Mouse (Mus musculus) forebrain, embryonic 13.5 days (tissue): ENCODE data around the gene Kirrel. TPM values are rescaled to one million over a fixed set of nuclear protein-coding genes. Genes with fewer than 3 reads are reported as not detected.

ENCODE experiments used
- ATAC-seq: fragments of 200-750 bp; cut with Nextera tagmentation; 2 replicates; pipeline ENCODE4 v1.8.0; 2017
- H3K27ac ChIP-seq: fragments of 300-500 bp; sonication (generic); 2 replicates; pipeline ENCODE4 v1.5.1; 2015; ENCODE audit warnings: inconsistent platforms, mild to moderate bottlenecking, moderate library complexity
- H3K27me3 ChIP-seq: fragments of 300-500 bp; sonication (generic); 2 replicates; pipeline ENCODE4 v1.6.1; 2015; ENCODE audit warnings: mild to moderate bottlenecking, inconsistent platforms
- H3K36me3 ChIP-seq: fragments of 300-500 bp; sonication (generic); 2 replicates; pipeline ENCODE4 v1.6.1; 2015; ENCODE audit warnings: mild to moderate bottlenecking, inconsistent platforms; ENCODE audit not compliant: poor library complexity, severe bottlenecking
- H3K4me1 ChIP-seq: fragments of 300-500 bp; sonication (generic); 2 replicates; pipeline ENCODE4 v1.6.1; 2015; ENCODE audit warnings: inconsistent platforms
- H3K4me2 ChIP-seq: fragments of 300-500 bp; sonication (generic); 2 replicates; pipeline ENCODE4 v1.6.1; 2015; ENCODE audit warnings: inconsistent platforms, mild to moderate bottlenecking, moderate library complexity
- H3K4me3 ChIP-seq: fragments of 300-500 bp; sonication (generic); 2 replicates; pipeline ENCODE4 v1.5.1; 2015; ENCODE audit warnings: mild to moderate bottlenecking, inconsistent platforms
- H3K9ac ChIP-seq: fragments of 300-500 bp; sonication (generic); 2 replicates; pipeline ENCODE4 v1.6.1; 2015; ENCODE audit warnings: mild to moderate bottlenecking, inconsistent platforms
- H3K9me3 ChIP-seq: fragments of 300-500 bp; sonication (generic); replicated peaks from 2 replicates; pipeline ENCODE4 v1.6.1; 2016; ENCODE audit warnings: inconsistent platforms
- WGBS: fragments of 180-500 bp; shearing (Covaris S2); methylation state at CpG from one replicate; pipeline ENCODE4 v1.1.7; 2015; 5-methylcytosine and 5-hydroxymethylcytosine counted together
- polyA plus RNA-seq: library from polyadenylated mRNA; unstranded; fragments of >200 nt; fragmentation: Nextera tagmentation; extraction: Ambion mirVana; gene quantifications from 2 replicates; pipeline ENCODE4 v1.2.1, GENCODE M21; 2015

Kirrel gene
- polyA plus RNA-seq, 1 experiment from 2014 or later, result 5.8 TPM

GRCm38 (mm10) chr3:87151294-87151826 is 23.2 kb downstream of the Kirrel start:
- Histone ChIP-seq H3K27me3 (no peaks in the 10 kb centered on the region), H3K4me1 (peaks cover 61% of the 10 kb centered on the region), H3K9me3 (no peaks in the 10 kb centered on the region), H3K4me2 (peak overlapping the region; percentile 41), H3K27ac (peak overlapping the region; percentile 86), H3K9ac (peak overlapping the region; percentile 60; the same call in 1 of the 2 replicates), H3K36me3 (no peaks in the 10 kb centered on the region), H3K4me3 (no peak overlapping the region)
- no peak for ATAC-seq
- 46% methylated on average over 2 of the region's 2 CpGs for WGBS

DNA sequence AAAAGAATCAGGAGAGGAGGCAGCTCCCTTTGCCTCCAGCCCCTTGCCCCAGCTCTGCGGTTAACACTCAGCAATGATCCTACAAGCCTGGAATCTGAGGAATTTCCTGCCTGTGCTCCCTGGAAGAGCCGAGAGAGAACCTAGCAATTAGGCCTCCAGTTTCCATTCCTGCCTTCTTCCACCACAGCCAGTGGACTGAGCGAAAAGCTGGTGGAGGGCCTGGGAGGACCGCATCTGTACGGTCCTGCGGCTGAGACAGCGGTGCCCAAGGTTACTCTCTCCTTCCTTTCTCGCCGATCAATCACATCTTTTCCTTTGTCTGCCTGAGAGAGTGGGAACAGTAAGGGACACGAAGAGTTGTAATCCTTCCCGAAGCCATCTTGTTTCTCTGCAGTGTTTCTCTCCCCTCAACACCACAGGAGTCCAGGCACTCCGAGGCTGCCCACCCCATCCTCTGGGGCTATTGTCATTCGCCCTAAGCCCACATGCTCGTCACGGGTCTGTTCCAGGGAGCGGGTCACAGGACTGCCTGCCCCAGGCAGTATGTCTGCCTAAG is 23.8 kb downstream of the Kirrel start:
- Histone ChIP-seq H3K4me1 (peaks cover 59% of the 10 kb centered on the region), H3K4me3 (no peak overlapping the region), H3K27ac (peak overlapping the region; percentile 86), H3K36me3 (no peaks in the 10 kb centered on the region; the same call in 1 of the 2 replicates), H3K9me3 (no peaks in the 10 kb centered on the region), H3K27me3 (no peaks in the 10 kb centered on the region), H3K4me2 (peak overlapping the region; percentile 41), H3K9ac (peak overlapping the region; percentile 60)
- peak; percentile 34 for ATAC-seq
- 2% methylated on average over 16 of the region's 16 CpGs for WGBS

DNA sequence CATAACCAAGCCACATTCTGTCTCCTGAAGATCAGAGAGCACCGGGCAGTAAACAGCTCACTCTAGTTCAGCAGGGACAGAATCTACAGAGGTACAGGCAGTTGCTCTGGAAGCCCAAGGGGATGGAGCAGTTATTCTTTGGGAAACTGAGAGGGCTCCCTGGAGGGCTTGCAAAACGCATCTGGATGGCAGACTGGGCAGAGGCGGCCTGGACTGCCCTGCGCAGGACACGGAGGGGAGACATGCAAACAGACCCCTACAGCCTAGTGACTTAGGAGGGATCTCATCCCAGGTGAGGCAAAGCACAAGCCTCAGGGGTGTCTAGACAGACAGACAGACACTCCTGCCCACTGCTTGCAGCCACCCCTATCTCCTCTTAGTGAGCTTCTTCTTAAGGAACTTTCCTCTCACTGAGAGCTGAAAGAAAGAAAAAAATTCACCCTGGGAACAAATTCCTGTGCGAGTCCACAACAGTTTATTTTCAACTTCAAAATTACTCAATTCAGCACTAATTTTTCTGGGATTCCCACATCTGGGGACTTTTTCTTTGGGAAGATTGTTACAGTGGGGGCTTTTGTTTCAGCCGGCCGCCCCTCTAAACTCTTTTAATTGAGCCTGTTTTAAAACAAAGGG is 24.4 kb downstream of the Kirrel start:
- Histone ChIP-seq H3K4me2 (peak overlapping the region; percentile 41), H3K9me3 (no peaks in the 10 kb centered on the region), H3K9ac (peak overlapping the region; percentile 60), H3K4me1 (peaks cover 56% of the 10 kb centered on the region), H3K4me3 (no peak overlapping the region), H3K27ac (peak overlapping the region; percentile 86), H3K36me3 (no peaks in the 10 kb centered on the region; the same call in 1 of the 2 replicates), H3K27me3 (no peaks in the 10 kb centered on the region)
- no peak for ATAC-seq
- 9% methylated on average over 8 of the region's 8 CpGs for WGBS

DNA sequence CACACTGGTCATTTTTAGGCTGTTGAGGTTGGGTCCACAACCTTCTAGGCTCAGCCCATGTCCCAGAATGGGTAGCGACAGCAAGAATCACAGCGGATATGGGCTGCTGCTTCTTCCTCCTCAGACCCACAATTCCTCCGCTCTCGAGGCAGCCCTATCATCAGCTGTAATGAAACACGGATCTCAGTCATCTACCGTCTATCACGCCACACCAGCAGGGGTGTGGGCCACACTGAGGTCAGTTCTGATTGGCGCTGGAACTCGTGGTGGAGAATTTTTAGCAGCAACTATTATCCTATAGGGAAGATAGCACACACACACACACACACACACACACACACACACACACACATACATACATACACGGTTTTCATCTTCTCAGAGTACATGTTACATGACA is 25.1 kb downstream of the Kirrel start:
- H3K36me3 ChIP-seq, result no peaks in the 10 kb centered on the region; the same call in 1 of the 2 replicates
- H3K9ac ChIP-seq, result no peak overlapping the region
- H3K27me3 ChIP-seq, result no peaks in the 10 kb centered on the region
- WGBS, result 65% methylated on average over 10 of the region's 10 CpGs
- H3K4me1 ChIP-seq, result peaks cover 56% of the 10 kb centered on the region
- H3K4me3 ChIP-seq, result no peak overlapping the region
- H3K27ac ChIP-seq, result peak overlapping the region; percentile 86; the same call in 1 of the 2 replicates
- ATAC-seq, result no peak
- no peaks in the 10 kb centered on the region for H3K9me3 ChIP-seq
- no peak overlapping the region for H3K4me2 ChIP-seq

DNA sequence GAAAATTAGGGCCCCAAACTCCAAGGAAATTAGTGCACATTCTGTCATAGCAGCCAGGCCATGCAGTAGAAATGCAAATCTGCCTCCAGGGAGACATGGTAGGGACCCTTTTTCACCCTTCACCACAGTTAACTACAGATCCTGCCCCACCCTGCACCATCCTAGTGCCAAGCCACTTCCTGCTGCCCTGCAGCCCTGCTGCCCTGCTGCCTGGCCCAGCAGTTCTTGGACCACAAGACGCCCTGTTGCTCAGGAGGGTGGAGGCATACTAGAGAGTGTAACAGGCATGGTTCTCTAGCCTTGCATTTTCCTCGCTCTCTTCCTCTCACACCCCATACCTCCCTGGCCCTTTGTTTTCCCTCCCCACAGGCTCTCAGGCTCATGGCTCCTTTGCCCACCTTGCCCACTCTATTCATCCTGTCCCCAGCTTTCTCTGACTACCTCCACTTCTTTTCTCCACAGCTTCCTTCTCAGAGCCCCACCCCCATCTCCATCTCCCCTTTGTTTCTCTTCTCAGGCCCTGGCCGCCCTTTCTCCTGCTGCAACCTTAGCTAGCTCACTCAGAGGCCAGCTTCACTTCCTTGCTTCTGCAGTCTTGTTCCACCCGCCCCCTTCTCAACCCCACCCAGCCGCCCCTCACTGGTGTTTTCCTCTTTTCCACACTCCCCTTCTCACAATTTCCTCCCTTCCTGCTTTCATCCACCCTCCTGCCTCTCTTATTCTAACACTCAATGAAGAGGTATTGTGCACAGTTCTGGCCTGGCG is 29.9 kb downstream of the Kirrel start:
- peak overlapping the region; percentile 21; the same call in 1 of the 2 replicates for H3K9ac ChIP-seq
- no peak for ATAC-seq
- H3K27me3 ChIP-seq, result no peaks in the 10 kb centered on the region
- H3K36me3 ChIP-seq, result peaks cover 6% of the 10 kb centered on the region
- H3K27ac ChIP-seq, result no peak overlapping the region
- peaks cover 31% of the 10 kb centered on the region for H3K4me1 ChIP-seq
- no peak overlapping the region for H3K4me3 ChIP-seq
- no peak overlapping the region for H3K4me2 ChIP-seq
- H3K9me3 ChIP-seq, result no peaks in the 10 kb centered on the region
- 18% methylated on average over 6 of the region's 6 CpGs for WGBS

DNA sequence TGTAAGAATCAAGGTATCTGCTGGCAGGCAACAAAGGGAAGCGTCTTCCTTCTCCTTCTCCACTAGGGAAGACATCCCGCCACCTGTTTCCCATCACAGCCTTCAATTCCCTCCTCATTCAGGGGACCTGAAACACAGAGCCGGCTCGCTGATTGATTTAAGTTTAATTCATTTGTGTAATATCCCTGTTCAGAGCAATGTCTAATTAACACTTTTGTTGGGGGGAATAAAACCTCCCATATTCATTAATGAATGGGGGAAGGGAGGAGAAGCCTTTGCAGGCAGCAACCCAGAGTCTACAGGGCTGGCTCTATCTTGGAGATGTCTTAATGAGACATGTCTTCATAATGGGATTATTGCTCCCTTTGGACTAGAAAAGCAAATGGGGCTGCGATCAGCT is 34.3 kb downstream of the Kirrel start:
- WGBS, result 39% methylated on average over 5 of the region's 5 CpGs
- H3K9ac ChIP-seq, result no peak overlapping the region
- H3K27ac ChIP-seq, result no peak overlapping the region
- no peak overlapping the region for H3K4me2 ChIP-seq
- 0 out of 2 replicates have a peak, but pooled peaks have one; percentile 27 for ATAC-seq
- H3K36me3 ChIP-seq, result peaks cover 23% of the 10 kb centered on the region
- no peaks in the 10 kb centered on the region for H3K27me3 ChIP-seq
- H3K9me3 ChIP-seq, result no peaks in the 10 kb centered on the region
- peaks cover 36% of the 10 kb centered on the region for H3K4me1 ChIP-seq
- H3K4me3 ChIP-seq, result no peak overlapping the region

GRCm38 (mm10) chr3:87136782-87137181 is 37.8 kb downstream of the Kirrel start:
- H3K9ac ChIP-seq, result no peak overlapping the region
- H3K4me2 ChIP-seq, result no peak overlapping the region
- no peak overlapping the region for H3K4me3 ChIP-seq
- peaks cover 33% of the 10 kb centered on the region for H3K4me1 ChIP-seq
- no peaks in the 10 kb centered on the region for H3K9me3 ChIP-seq
- no peaks in the 10 kb centered on the region for H3K27me3 ChIP-seq
- no peak for ATAC-seq
- H3K36me3 ChIP-seq, result peaks cover 43% of the 10 kb centered on the region
- 32% methylated on average over 7 of the region's 7 CpGs for WGBS
- H3K27ac ChIP-seq, result no peak overlapping the region

DNA sequence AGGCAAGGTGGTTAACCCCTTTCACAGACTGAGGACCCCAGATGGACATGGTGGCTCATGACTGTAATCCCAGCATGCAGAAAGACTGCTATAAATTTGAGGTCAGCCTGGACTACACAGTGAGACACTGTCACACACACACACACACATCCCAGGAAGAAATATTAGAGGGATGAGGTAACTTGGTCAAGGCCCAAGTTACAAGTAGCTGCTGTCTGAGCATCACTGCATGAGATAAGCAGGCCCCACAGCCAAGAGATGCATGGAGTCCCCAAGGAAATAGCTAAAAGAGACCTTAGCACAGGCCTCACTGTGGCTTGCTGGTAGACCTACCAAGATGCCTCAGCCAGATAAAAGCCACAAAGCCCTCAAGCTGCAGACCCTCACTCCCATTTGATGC is 39.6 kb downstream of the Kirrel start:
- Histone ChIP-seq H3K27ac (no peak overlapping the region), H3K4me1 (peaks cover 36% of the 10 kb centered on the region), H3K9me3 (no peaks in the 10 kb centered on the region), H3K4me2 (no peak overlapping the region), H3K27me3 (no peaks in the 10 kb centered on the region), H3K9ac (no peak overlapping the region), H3K4me3 (no peak overlapping the region), H3K36me3 (peaks cover 40% of the 10 kb centered on the region)
- no peak for ATAC-seq

DNA sequence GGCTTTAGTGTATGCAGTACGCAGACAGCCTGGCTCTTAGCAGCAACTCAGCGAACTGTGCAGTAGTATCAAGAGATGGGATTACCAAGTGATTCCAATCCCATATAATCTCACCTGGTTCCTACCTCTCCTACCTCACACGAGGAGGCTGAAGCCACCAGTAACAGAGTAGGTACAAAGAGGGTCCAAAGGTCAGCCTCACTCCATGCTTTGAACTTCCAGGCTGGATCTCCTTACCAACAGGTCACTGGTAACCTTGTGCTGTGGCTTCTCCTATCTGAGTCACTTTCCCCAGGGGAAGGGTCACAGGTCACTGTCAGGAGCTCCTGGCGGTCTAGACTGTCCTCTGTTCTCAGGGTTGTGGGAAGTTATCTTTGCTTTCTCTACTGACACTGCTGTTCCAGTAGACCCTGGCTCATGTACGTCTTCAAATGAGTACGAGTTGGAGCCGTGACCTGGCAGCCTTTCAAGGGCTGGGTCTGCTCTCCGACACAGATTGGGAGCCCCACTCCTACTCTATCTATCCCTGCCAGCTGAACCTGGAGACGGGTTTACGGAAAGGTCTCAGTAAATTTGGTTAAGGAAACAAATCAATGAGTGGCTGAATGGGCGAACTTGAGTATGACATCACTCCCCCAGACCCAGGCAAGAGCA is 42.7 kb downstream of the Kirrel start:
- H3K4me2 ChIP-seq, result no peak overlapping the region
- H3K27ac ChIP-seq, result peak overlapping the region; percentile 1; the same call in 1 of the 2 replicates
- 71% methylated on average over 11 of the region's 11 CpGs for WGBS

GRCm38 (mm10) chr3:87130933-87131332 is 43.6 kb downstream of the Kirrel start:
- 26% methylated on average over 6 of the region's 6 CpGs for WGBS
- no peak overlapping the region for H3K9ac ChIP-seq
- no peaks in the 10 kb centered on the region for H3K27me3 ChIP-seq
- H3K4me1 ChIP-seq, result peaks cover 26% of the 10 kb centered on the region
- no peak overlapping the region for H3K4me3 ChIP-seq
- 0 out of 2 replicates have a peak overlapping the region, but pooled peaks have one; percentile 7 for H3K27ac ChIP-seq
- H3K9me3 ChIP-seq, result no peaks in the 10 kb centered on the region
- no peak for ATAC-seq
- no peak overlapping the region for H3K4me2 ChIP-seq
- H3K36me3 ChIP-seq, result peaks cover 38% of the 10 kb centered on the region

More for the DNA sequence above, 42.7 kb downstream of the Kirrel start:
- ATAC-seq, result peak; percentile 33; the same call in 1 of the 2 replicates
- Histone ChIP-seq H3K36me3 (peaks cover 44% of the 10 kb centered on the region), H3K9me3 (no peaks in the 10 kb centered on the region), H3K27me3 (no peaks in the 10 kb centered on the region), H3K4me1 (peaks cover 29% of the 10 kb centered on the region), H3K4me3 (no peak overlapping the region), H3K9ac (no peak overlapping the region)

DNA sequence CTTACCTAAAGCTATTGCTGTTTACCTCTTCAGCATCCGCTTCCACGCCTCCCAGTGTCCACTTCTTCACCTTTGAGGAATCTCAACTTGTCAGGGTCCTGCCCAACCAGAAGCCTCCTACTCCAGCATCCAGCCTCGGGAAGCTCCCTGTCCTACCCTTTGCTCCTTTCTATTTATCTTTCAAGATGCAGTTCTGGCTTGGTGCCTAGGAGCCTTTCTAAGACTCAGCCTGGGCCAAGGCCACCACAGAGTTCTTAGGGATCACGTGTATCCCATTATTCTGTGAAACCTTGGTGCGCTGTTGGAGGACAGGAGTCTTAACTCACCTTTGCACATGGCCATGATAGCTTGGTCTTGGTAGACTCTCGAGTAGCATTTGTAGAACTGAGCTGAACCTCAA is 50.8 kb downstream of the Kirrel start:
- Histone ChIP-seq H3K4me3 (no peak overlapping the region), H3K9me3 (no peaks in the 10 kb centered on the region), H3K36me3 (peaks cover 15% of the 10 kb centered on the region), H3K9ac (no peak overlapping the region), H3K27me3 (no peaks in the 10 kb centered on the region), H3K4me1 (no peaks in the 10 kb centered on the region), H3K27ac (no peak overlapping the region), H3K4me2 (no peak overlapping the region)
- WGBS, result 91% methylated on average over 6 of the region's 6 CpGs
- ATAC-seq, result no peak
